Mouse (Mus musculus) thymus, postnatal 14 days (tissue): ENCODE data around the gene Clec2d.
A peak's percentile ranks its signal among the peaks of the same experiment; 100 is the strongest.
"Not testable (repeated sequence)": the region's sequence is repeated elsewhere in the genome, so short reads cannot be mapped to it uniquely, and the experiment has no call there.

Experiments used
- DNase-seq: peaks from one replicate; pipeline ENCODE4 v3.0.0; 2021

Clec2d gene

DNA sequence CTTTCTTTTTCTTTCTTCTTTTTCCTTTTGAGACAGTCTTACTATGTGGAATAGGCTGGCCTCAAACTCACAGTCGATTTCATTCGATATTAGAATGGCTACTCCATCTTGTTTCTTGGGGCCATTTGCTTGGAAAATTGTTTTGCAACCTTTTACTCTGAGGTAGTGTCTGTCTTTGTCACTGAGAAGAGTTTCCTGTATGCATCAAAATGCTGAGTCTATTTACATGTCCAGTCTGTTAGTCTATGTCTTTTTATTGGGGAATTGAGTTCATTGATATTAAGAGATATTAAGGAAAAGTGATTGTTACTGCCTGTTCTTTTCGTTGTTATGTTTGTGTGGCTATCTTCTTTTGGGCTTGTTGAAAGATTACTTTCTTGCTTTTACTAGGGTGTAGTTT lies 7.4 kb downstream of the Clec2d start:
- not testable (repeated sequence) for DNase-seq

- DNase-seq, result no peak
Measured at GRCm38 (mm10) chr6:129193431-129193830, 13.0 kb downstream of the Clec2d start.

DNA sequence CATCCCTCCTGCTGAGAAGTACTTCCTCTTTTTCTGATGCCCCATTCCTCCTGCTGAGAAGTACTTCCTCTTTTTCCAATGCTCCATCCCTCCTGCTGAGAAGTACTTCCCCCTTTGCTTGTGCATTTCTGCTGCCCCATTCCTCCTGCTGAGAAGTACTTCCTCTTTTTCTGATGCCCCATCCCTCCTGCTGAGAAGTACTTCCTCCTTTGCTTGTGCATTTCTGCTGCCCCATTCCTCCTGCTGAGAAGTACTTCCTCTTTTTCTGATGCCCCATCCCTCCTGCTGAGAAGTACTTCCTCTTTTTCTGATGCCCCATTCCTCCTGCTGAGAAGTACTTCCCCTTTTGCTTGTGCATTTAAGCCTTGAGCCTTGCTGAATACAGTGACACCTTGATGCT lies 19.7 kb downstream of the Clec2d start:
- not testable (repeated sequence) for DNase-seq

DNA sequence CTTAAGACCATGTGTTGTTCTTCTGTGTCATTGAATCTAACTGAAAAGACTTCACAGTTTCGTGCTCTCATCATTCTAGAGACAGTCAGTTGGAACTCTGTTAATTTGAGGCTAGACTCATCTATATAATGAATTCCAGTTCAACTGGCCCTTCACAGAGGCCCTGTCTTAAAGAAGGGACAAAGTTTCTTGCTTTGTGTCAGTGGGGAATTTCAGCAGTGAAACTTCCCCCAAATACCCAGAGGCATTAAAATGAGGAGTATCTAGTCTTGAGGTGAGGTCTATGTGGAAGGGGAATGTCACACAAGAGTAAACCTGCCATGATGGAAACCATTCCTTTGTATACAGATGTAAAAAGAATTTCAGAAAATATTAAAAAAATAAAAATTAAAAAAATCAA lies 21.9 kb downstream of the Clec2d start:
- no peak for DNase-seq

- no peak for DNase-seq
Measured at GRCm38 (mm10) chr6:129204342-129204741, 23.9 kb downstream of the Clec2d start.

GRCm38 (mm10) chr6:129204838-129205237 lies 24.4 kb downstream of the Clec2d start:
- no peak for DNase-seq

GRCm38 (mm10) chr6:129208891-129209519 lies 28.6 kb downstream of the Clec2d start:
- no peak for DNase-seq

DNA sequence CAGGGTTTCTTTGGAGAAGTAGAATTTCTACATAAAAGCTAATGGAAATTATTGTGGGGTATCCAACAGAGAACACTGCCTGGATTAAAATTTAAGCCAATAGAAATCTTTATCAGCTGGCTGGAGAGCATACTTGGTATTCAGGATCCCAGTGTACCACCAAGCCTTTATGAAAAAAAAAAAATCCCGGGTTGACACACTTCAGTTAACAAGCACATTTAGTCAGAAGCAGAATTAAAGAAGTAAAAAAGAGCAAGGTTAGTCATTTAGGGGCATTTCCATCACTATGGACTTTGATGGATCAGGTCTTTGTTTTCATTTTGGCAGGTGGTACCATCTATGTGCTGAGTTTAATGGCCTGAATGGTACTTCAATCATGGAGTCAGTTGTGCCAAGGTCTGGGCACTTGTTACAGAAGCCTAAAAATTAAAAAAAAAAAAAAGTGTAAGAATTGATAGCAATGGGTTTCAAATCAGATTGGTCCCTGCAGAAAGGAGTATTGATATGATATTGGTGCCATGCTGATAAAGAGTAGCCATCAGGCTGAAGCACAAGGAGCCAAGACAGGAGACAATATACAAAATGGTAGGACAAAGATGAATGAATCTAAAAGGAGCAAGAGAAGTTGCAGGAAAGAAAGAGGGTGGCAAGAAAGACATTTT lies 29.5 kb downstream of the Clec2d start:
- DNase-seq, result no peak

- DNase-seq, result peak; percentile 54
Measured at GRCm38 (mm10) chr6:129210447-129210790, 30.0 kb downstream of the Clec2d start.

- DNase-seq, result no peak
Measured at GRCm38 (mm10) chr6:129212421-129213195, 32.2 kb downstream of the Clec2d start.

DNA sequence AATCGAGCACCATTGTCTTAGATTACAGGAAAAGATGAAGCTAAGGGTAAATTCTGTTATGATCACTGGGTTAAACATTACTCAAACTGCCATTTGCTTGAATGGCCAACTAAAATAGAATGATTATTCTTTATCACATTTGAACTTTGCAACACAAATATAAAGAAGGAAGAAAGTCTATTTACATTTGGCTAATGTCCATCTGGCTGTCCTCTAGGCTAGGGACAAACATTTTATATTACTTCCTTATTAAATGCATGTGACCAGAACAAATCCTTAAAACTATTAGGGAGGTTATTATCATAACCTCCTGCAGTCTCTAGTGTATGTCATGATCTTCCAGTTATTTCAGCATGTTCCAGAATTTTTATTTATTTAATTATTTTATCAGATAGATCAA lies 33.1 kb downstream of the Clec2d start:
- no peak for DNase-seq

DNA sequence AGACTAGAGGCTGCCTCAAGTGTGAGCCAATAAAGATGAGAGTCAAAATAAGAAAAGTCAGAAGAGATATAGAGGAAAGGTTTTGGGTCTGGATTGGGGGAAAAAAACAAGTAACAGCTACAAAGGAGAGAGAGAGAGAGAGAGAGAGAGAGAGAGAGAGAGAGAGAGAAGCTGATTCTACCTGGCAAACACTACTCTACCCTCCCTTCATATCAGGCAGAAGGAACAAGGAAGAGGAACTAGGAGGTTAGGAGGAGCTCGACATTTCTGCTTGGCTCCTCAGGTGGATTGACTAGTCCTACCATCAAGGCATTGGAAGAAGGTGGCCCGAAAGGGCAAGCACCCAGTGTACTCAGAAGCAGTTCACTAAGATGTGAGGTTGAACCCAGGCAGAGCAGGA lies 33.8 kb downstream of the Clec2d start:
- no peak for DNase-seq

DNA sequence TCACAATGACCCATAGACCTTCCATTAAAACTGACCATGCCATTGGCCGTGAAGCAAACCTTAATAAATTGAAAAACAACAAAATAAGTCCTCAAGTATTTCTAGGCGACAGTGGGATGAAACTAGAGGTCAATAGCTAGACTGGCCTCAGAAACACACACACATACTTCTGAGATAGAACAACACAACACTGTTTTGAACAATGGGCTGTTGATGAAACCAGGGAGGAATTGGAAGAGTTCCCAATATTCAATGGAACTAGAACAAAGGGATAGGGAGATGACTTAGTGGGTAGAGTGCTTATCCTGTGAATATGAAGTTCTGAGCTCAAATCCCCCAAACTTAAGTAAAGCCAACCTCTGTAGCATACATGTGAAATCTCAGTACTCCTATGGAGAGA lies 34.6 kb downstream of the Clec2d start:
- no peak for DNase-seq

DNA sequence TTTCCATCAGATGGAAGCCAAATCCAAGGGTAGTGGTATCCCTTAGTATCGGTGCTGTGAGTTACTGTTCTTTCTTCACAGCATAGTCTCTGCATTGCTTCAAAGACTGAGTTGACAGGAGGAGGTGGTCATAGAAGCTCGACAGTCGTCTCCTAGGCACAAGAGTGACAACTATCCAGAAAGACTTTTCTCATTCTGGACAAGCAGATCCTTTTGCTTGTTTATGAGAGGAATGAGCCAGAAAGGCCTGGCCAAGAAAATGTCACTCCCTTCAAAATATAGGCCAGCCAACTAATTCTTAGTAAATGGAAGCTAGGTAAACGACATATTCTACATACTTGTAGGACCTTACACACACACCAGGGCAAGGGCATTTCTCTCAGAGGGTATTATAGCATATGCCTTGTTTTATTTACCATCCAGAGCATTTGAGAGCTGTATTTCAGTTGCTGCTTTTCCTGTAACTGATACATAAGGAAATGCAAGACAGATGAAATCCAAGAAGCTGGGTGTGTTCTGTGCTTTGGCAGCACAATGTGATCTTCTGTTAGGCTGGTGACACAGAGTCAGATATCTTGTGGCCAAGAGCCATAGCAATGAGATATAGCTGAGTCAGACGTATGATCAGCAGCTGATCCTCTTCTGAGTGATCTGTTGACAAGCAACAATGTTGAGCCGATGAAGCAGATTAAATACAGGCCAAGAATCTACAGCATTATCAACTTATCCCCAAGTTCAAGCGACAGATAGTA lies 35.6 kb downstream of the Clec2d start:
- no peak for DNase-seq

- no peak for DNase-seq
Measured at GRCm38 (mm10) chr6:129216721-129217230, 36.4 kb downstream of the Clec2d start.

- DNase-seq, result no peak
Measured at GRCm38 (mm10) chr6:129218191-129218696, 37.8 kb downstream of the Clec2d start.

DNA sequence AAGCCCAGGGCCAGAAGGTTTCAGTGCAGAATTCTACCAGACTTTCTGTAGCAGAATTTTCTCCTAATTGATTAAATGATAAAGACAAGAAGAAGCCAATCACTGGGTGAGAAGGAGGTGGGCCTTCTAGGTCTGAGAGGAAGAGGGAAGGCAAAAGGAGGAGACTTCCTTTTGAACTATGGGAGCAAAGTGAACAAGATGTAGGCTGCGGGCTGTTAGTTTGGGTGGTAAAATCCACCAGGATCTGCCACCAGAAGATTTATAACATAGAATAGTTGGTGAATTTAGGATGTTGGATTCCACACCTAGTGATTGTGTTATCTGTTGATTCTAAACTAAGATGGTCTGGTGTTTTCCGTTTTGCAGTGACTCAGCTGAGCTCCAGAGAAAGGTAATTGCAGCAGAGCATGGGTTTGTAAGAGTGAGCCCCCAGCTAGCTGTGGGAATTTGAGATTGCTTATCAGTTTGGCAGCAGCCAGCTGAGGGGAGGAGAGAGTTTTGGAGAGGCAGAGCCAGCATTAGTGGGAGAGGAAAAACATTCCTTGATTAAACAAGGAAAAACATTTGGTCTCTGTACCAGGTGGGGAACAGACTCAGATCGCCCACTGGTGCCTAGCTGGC lies 39.6 kb downstream of the Clec2d start:
- no peak for DNase-seq

DNA sequence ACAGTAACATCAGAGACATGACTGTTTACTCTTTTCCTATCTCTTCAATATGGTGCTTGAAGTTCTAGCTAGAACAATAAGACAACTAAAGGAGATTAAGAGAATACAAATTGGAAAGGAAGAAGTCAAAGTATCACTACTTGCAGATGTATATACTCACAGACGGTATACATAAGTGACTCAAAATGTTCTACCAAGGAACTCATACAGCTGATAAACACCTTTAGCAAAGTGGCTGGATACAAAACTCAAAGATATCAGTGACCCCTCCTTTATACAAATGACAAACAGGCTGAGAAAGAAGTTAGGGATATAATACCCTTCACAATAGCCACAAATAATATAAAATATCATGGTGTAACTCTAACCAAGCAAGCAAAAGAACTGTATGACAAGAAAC lies 40.6 kb downstream of the Clec2d start:
- DNase-seq, result no peak

- no peak for DNase-seq
Measured at GRCm38 (mm10) chr6:129222188-129222800, 41.9 kb downstream of the Clec2d start.

DNA sequence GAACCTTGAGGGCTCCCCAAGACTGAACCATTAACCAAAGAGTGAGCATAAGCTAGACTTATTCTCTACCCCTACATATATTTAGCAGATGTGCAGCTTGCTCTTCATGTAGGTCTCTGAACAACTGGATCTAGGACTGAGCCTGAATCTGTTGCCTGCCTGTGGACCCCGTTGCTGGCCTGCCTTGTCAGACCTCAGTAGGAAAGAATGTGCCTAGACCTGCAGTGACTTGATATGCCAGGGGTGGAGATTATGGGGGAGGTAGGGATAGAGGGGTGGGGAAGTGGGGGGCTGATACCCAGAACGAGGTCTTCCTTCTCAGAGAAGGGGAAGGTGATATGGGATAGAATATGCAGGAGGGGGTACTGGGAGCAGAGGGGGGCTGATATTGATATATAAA lies 43.2 kb downstream of the Clec2d start:
- no peak for DNase-seq

DNA sequence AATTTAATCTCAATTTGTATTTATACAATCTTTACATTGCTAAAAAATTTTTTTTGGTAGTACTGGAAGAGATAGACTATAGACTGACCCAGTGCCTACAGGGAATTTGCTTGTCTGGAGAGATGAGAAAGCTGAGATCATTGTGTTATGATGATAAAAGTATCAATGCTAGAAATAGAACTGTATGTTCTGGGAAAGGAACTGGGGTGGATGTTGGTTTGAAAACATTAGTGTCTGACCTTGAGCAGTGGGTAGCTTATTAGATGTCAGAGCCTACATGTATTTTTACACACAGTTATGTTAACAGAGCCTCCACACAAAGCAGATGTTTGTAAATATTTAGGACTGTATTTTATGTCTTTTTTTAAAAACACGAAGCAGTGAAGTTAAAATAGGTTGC lies 43.7 kb downstream of the Clec2d start:
- DNase-seq, result no peak

- no peak for DNase-seq
Measured at GRCm38 (mm10) chr6:129225078-129225477, 44.7 kb downstream of the Clec2d start.
